Mouse (Mus musculus) testis, adult 10 weeks (tissue): ENCODE measurements around the gene Cc2d1b. TPM values are rescaled to one million over a fixed set of nuclear protein-coding genes. Genes with fewer than 3 reads are reported as not detected.

Experiments
- polyA plus RNA-seq: library from polyadenylated mRNA; stranded (reverse); fragments of 350-450 nt; fragmentation: Illumina TruSeq; extraction: RNeasy Lipid Tissue Mini Kit (QIAGEN cat#74804); gene quantifications from one replicate; pipeline ENCODE4 v1.2.3, GENCODE M21; 2014; ENCODE audit warnings: low read depth, low replicate concordance

Cc2d1b gene
- polyA plus RNA-seq, result 65.0 TPM

DNA sequence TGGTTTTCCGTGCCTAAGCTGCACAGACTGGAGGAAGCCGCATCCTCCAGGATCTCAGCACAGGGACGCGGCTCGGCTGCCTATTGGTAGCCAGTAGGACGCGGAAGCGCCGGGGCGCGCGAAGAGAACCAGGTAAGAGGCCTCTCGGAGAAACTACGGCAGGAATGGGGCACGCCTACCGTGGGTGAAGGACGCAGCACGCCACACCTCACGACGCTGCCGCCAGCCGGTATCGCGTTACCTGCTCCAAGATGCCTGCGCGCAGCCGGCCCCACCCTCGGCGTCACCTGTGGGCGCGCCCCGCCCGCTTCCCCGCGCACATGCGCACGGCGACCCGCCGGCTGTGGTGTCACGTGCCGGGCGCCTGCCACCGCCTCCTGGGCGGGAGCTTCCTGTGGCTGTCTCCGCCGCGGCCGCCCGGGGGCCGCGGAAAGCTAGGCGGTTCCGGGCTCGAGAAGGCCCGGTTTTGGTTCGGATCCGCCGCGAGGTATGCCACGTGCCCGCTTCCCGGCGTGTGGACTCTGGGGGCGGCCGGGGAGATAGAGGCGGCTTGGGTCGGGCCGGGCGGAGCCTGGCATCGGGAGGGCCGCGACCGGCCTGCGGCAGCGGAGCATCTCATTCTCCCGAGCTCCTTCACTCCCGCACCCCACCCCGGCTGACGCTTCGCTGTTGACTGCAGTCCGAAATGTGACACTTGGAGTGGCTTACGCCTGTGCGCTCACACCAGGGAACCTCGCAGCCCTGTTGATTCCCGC, at the start of gene Cc2d1b:
Cc2d1b (plus strand) TSS at position 354 of the 755 bp plus-strand sequence.

GRCm38 (mm10) chr4:108578840-108579742, 40.6 kb upstream of the Cc2d1b start, which contains the start of the genes Prpf38a and Orc1:
Gene Prpf38a (minus strand): TSS chr4:108579336.
Gene Orc1 (plus strand): TSS chr4:108579423.

Other genes starting within 250 kb of the Cc2d1b start
- gene Shisal2a, start 236.6 kb upstream of the Cc2d1b start, polyA plus RNA-seq, result not detected
- gene Gpx7, start 213.0 kb upstream of the Cc2d1b start, polyA plus RNA-seq, result 0.32 TPM
- gene Tut4, start 160.5 kb upstream of the Cc2d1b start, polyA plus RNA-seq, result 92.5 TPM
- gene Prpf38a, start 40.6 kb upstream of the Cc2d1b start, polyA plus RNA-seq, result 71.0 TPM
- 7.9 TPM for gene Orc1, start 40.5 kb upstream of the Cc2d1b start, polyA plus RNA-seq
- 0.55 TPM for gene 3110021N24Rik, start 99.7 kb downstream of the Cc2d1b start, polyA plus RNA-seq
- 12.4 TPM for gene Zfyve9, start 160.9 kb downstream of the Cc2d1b start, polyA plus RNA-seq
- 475 TPM for gene Btf3l4, start 213.7 kb downstream of the Cc2d1b start, polyA plus RNA-seq
- 39.1 TPM for gene Txndc12, start 214.7 kb downstream of the Cc2d1b start, polyA plus RNA-seq
- gene Kti12, start 227.8 kb downstream of the Cc2d1b start, polyA plus RNA-seq, result 13.8 TPM
- gene A730015C16Rik, start 228.7 kb downstream of the Cc2d1b start, polyA plus RNA-seq, result 1.2 TPM